Mouse (Mus musculus): ENCODE results near the gene Clybl.

GRCm38 (mm10) chr14:122231073-122231472, 49.6 kb downstream of the Clybl start:
- TF ChIP-seq CTCF (IDR thresholded peaks at IDR 0.05; ENCODE audit: control insufficient read depth, insufficient read depth, insufficient replicate concordance, low read depth, low read length): no peak
- no peak for TF ChIP-seq POLR2A (IDR thresholded peaks at IDR 0.05; ENCODE audit: control insufficient read depth, low read depth, low read length)

Data from testis, adult 2 months (tissue).